Mouse (Mus musculus) liver, embryonic 14.5 days (tissue): Measurements from ENCODE around the gene Smad5. TPM values are rescaled to one million over a fixed set of nuclear protein-coding genes. Genes with fewer than 3 reads are reported as not detected.

Experiments used
- ATAC-seq: fragments of 200-750 bp; cut with Nextera tagmentation; 2 replicates; pipeline ENCODE4 v1.8.0; 2017; ENCODE audit warnings: moderate number of reproducible peaks, mild to moderate bottlenecking, moderate library complexity; ENCODE audit not compliant: insufficient read depth
- DNase-seq, 3 experiments: peaks; one replicate each; pipeline ENCODE4 v3.0.0-alpha.2; 2012 to 2013; ENCODE audit warnings: low read depth in 3 of 3, low spot score in 3 of 3
- H3K27ac ChIP-seq: fragments of 300-500 bp; sonication (generic); 2 replicates; pipeline ENCODE4 v1.5.1; 2014; ENCODE audit warnings: moderate library complexity, mild to moderate bottlenecking, control low read depth, inconsistent platforms
- H3K27me3 ChIP-seq: fragments of 300-500 bp; sonication (generic); 2 replicates; pipeline ENCODE4 v1.6.1; 2014; ENCODE audit warnings: mild to moderate bottlenecking, low read length, moderate library complexity; ENCODE audit not compliant: control insufficient read depth, insufficient read depth
- H3K36me3 ChIP-seq: fragments of 300-500 bp; sonication (generic); replicated peaks from 2 replicates; pipeline ENCODE4 v1.6.1; 2014; ENCODE audit warnings: low read depth; ENCODE audit not compliant: control insufficient read depth, insufficient read depth
- H3K4me1 ChIP-seq, 2 experiments: fragments of 200-500 bp in 1 of 2; fragments of 300-500 bp in 1 of 2; sonication (generic) in 1 of 2; replicated peaks; 2 replicates each; pipeline ENCODE4 v1.6.1; 2012 to 2014; ENCODE audit warnings: antibody characterized with exemption in 1 of 2, inconsistent platforms in 1 of 2, low read length in 1 of 2; ENCODE audit not compliant: control insufficient read depth in 2 of 2, insufficient read depth in 2 of 2
- H3K4me2 ChIP-seq: fragments of 300-500 bp; sonication (generic); 2 replicates; pipeline ENCODE4 v1.6.1; 2014; ENCODE audit warnings: low read depth, mild to moderate bottlenecking, control low read depth, moderate library complexity
- H3K4me3 ChIP-seq, 2 experiments: fragments of 200-500 bp in 1 of 2; fragments of 300-500 bp in 1 of 2; sonication (generic) in 1 of 2; 2 replicates each; pipeline ENCODE4 v1.5.1; 2012 to 2014; ENCODE audit warnings: low read depth in 2 of 2, low read length in 2 of 2, mild to moderate bottlenecking in 2 of 2, control low read depth in 1 of 2, inconsistent platforms in 1 of 2, moderate library complexity in 1 of 2; ENCODE audit not compliant: insufficient read depth in 1 of 2
- H3K9ac ChIP-seq: fragments of 300-500 bp; sonication (generic); replicated peaks from 2 replicates; pipeline ENCODE4 v1.6.1; 2014; ENCODE audit warnings: mild to moderate bottlenecking, control low read depth, moderate library complexity
- H3K9me3 ChIP-seq: fragments of 300-500 bp; sonication (generic); 2 replicates; pipeline ENCODE4 v1.6.1; 2016; ENCODE audit warnings: low read length, mixed read lengths; ENCODE audit not compliant: control insufficient read depth
- CTCF ChIP-seq: IDR thresholded peaks from 2 replicates; pipeline ENCODE4 v1.5.1; 2016; ENCODE audit warnings: antibody characterized with exemption, low read depth, control low read depth
- EP300 ChIP-seq: IDR thresholded peaks from 2 replicates; pipeline ENCODE4 v1.6.1; 2016; ENCODE audit warnings: antibody characterized with exemption, low read depth
- WGBS: fragments of 180-500 bp; shearing (Covaris S2); extraction: QIAGEN DNeasy Blood & Tissue Kit; methylation state at CpG from one replicate; pipeline ENCODE4 v1.1.7; 2014; ENCODE audit not compliant: insufficient replicate concordance; 5-methylcytosine and 5-hydroxymethylcytosine counted together
- polyA plus RNA-seq, 2 experiments: library from polyadenylated mRNA; depleted of rRNA in 1 of 2; stranded (reverse) in 1 of 2; unstranded in 1 of 2; fragments of >200 nt; fragmentation: Nextera tagmentation in 1 of 2; extraction: Ambion mirVana in 1 of 2; gene quantifications; 2 replicates each; pipeline versions ENCODE4 v1.2.1 to v1.2.3; 2012 to 2014

The Smad5 gene
- polyA plus RNA-seq, 2 experiments: 4.2 to 5.0 TPM

DNA sequence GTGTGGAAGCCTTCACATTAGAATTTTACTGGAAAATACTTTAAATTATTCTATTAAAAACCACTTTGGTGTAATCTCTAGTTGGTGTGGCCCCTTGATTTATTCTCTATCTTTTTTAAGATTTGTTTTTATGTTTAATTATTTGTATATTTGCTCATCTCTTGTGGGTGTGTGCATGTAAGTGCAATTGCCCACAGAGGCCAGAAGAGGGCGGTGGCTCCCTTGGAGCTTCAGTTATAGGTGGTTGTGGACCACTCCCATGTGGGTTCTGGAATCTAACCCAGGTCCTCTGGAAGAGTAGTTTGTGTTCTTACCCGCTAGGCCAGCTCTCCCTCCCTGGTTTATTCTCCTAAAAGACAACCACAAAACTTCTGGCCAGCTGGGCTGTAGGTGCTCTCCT, 3.4 kb upstream of the Smad5 start:
- H3K4me3 ChIP-seq: no peak overlapping the region
- H3K36me3 ChIP-seq: no peaks in the 10 kb centered on the region
- H3K9me3 ChIP-seq: no peaks in the 10 kb centered on the region
- DNase-seq (no peak), ATAC-seq (no peak)
- TF ChIP-seq EP300 (no peak), CTCF (peak; percentile 48)
- no peaks in the 10 kb centered on the region for H3K27me3 ChIP-seq
- H3K9ac ChIP-seq: no peak overlapping the region
- WGBS: 62% methylated on average over 2 of the region's 2 CpGs
- H3K4me1 ChIP-seq: peaks cover 5 to 12% of the 10 kb centered on the region in 2 experiments; a peak in 3 of 4 replicates
- H3K4me2 ChIP-seq: no peak overlapping the region
- no peak overlapping the region for H3K27ac ChIP-seq

DNA sequence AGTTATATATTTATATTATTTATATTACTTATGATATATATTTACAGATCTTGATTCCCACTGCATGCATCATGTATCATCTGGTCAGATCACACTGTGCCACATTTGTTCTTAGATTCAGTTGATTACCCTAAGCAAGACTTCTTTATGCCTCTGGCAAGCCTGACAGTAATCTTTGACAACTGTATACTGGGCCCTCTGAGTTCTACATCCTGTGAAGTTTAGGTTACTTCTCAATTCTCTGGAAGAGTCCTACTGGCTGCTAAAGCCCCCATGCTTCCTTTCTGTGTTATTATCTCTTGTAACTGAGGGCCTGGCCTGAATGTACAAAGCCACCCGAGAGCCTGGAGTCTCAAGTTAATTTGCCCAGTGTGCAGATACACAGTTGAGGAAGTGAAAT, 1.8 kb upstream of the Smad5 start:
- TF ChIP-seq EP300: no peak
- no peak for TF ChIP-seq CTCF
- Histone ChIP-seq H3K4me1 (peaks cover 5 to 19% of the 10 kb centered on the region in 2 experiments; a peak in 3 of 4 replicates), H3K9ac (no peak overlapping the region), H3K27ac (no peak overlapping the region), H3K4me2 (no peak overlapping the region), H3K9me3 (no peaks in the 10 kb centered on the region), H3K4me3 (no peak overlapping the region), H3K27me3 (no peaks in the 10 kb centered on the region), H3K36me3 (no peaks in the 10 kb centered on the region)
- no peak for ATAC-seq
- 28% methylated on average over 1 of the region's 1 CpGs for WGBS
- no peak for DNase-seq

DNA sequence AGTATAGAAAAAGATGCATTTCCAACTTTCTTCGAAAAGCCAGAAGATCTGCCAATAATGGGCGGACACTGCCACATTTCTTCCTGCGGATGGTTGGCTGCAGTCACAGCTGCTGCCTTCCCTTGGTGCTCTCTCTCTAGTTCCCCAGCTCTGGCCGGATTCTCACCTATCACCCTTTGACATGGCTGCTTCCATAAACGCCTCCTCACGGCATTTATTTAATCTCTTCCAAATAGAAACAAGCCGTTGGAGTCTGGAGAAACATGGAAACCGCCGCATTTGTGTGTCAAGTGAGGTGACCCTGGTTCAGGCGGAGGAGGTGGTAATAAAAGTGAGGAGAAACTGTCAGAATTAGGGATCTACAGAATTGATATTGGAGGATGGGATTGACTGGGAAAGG, 886 bp upstream of the Smad5 start:
- no peak for DNase-seq
- Histone ChIP-seq H3K27me3 (no peaks in the 10 kb centered on the region), H3K9me3 (no peaks in the 10 kb centered on the region), H3K36me3 (no peaks in the 10 kb centered on the region), H3K9ac (no peak overlapping the region), H3K4me1 (peaks cover 5 to 18% of the 10 kb centered on the region in 2 experiments; a peak in 3 of 4 replicates), H3K4me2 (no peak overlapping the region), H3K4me3 (no peak overlapping the region), H3K27ac (no peak overlapping the region)
- no peak for TF ChIP-seq EP300
- TF ChIP-seq CTCF: no peak
- ATAC-seq: no peak
- WGBS: 73% methylated on average over 10 of the region's 10 CpGs

DNA sequence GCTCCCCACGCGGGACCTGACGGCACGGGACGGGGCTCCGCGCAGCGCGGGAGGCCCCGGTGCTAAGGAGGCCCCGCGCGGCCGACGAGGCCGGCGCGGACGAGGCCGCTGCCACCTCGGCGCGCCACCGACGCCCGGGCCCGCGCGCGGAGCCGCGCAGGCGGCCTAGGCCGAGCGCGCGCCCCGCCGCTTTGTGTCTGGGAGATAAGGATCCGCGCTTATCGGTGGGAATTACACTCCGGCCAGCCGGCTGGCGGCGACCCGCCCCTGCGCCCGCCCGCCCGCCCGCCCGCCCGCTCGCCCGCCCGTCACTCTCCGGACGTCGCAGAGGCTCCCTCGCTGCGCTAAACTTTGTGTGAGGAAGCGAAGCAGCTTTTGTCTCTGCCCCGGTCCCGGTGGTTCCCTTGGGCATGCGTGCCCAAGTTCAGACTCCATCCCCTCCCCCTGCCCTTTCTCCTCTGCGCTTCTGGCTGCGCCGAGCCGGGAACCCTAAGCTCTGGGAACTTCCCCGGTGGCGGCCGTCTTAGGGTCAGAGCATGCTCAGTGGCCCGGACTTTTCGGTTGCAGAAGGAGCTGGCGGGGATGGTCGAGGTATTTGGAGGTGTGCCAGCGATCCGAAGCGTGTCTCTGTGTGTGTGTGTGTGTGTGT, 536 bp downstream of the Smad5 start:
- under 1% methylated on average over 47 of the region's 80 CpGs for WGBS
- TF ChIP-seq EP300: no peak
- TF ChIP-seq CTCF: no peak
- Histone ChIP-seq H3K27ac (peak overlapping the region; percentile 62), H3K4me3 (peak overlapping the region; percentile 76 to 92), H3K4me1 (peaks cover 5 to 14% of the 10 kb centered on the region in 2 experiments; a peak in 3 of 4 replicates), H3K9me3 (no peaks in the 10 kb centered on the region), H3K27me3 (no peaks in the 10 kb centered on the region), H3K4me2 (peak overlapping the region; percentile 84), H3K9ac (peak overlapping the region; percentile 86), H3K36me3 (no peaks in the 10 kb centered on the region)
- ATAC-seq (peak; percentile 85), DNase-seq (peak; percentile 45 to 55 (median 47))

DNA sequence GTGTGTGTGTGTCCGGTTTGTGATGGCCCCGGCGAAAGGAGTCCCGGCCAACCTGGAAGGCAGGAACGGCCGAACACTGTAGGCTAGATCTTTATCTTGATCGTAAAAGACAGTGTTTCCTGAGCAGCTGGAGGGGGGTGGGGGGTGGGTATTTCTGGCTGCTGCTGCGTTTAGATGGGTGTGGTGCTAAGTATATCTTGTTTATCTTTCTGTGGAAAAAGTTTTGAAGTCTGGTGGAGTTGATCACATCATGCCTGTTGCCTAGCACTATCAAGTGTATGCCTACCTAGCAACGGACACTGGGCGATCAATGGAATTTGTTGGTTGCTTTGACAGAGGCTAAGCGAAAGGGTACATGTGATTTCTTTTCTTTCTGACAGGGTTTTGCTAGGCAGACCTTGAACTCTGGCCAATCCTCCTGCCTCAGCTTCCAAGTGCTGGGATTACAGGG, 1.1 kb downstream of the Smad5 start:
- Histone ChIP-seq H3K4me3 (peak overlapping the region; percentile 76 to 92), H3K4me2 (peak overlapping the region; percentile 84), H3K4me1 (peaks cover 5 to 14% of the 10 kb centered on the region in 2 experiments; a peak in 3 of 4 replicates), H3K27ac (peak overlapping the region; percentile 51; the same call in 1 of the 2 replicates), H3K9me3 (no peaks in the 10 kb centered on the region), H3K27me3 (no peaks in the 10 kb centered on the region), H3K9ac (peak overlapping the region; percentile 86), H3K36me3 (no peaks in the 10 kb centered on the region)
- no peak for TF ChIP-seq EP300
- TF ChIP-seq CTCF: no peak
- under 1% methylated on average over 11 of the region's 11 CpGs for WGBS
- peak; percentile 32 for ATAC-seq
- peak; percentile 12 to 42 (median 24) for DNase-seq
